Mouse (Mus musculus) olfactory bulb, adult 2 months (tissue): ENCODE data around the gene Bmp2k. TPM values are rescaled to one million over a fixed set of nuclear protein-coding genes. Genes with fewer than 3 reads are reported as not detected.

ENCODE experiments used
- H3K27ac ChIP-seq: fragments of 200-500 bp; 2 replicates; pipeline ENCODE4 v1.5.1; 2012; ENCODE audit warnings: low read depth, low read length; ENCODE audit not compliant: insufficient read depth
- H3K4me1 ChIP-seq: fragments of 200-500 bp; 2 replicates; pipeline ENCODE4 v1.6.1; 2012; ENCODE audit warnings: low read length; ENCODE audit not compliant: control insufficient read depth, insufficient read depth
- H3K4me3 ChIP-seq: fragments of 200-500 bp; 2 replicates; pipeline ENCODE4 v1.5.1; 2012; ENCODE audit warnings: mild to moderate bottlenecking, low read depth, low read length, moderate library complexity; ENCODE audit not compliant: insufficient read depth
- CTCF ChIP-seq: fragments of 200-500 bp; IDR thresholded peaks from 2 replicates; pipeline ENCODE4 v1.5.1; 2012; ENCODE audit warnings: low read depth, mild to moderate bottlenecking, low read length, moderate library complexity; ENCODE audit not compliant: insufficient read depth
- POLR2A ChIP-seq: fragments of 200-500 bp; IDR thresholded peaks from 2 replicates; pipeline ENCODE4 v1.6.1; 2012; ENCODE audit warnings: mild to moderate bottlenecking, low read depth, low read length, moderate library complexity; ENCODE audit not compliant: insufficient read depth
- WGBS: fragments of 180-500 bp; shearing (Covaris S2); methylation state at CpG from one replicate; pipeline ENCODE4 v1.1.7; 2018; 5-methylcytosine and 5-hydroxymethylcytosine counted together
- polyA plus RNA-seq: library from polyadenylated mRNA; stranded (reverse); fragments of >200 nt; gene quantifications from 2 replicates; pipeline ENCODE4 v1.2.4, GENCODE M21; 2012; ENCODE audit warnings: low replicate concordance; ENCODE audit not compliant: missing spikeins, insufficient read depth, insufficient read length

Gene Bmp2k
- 61.8 TPM in 1 of 2 replicates, not detected in the other for polyA plus RNA-seq

GRCm38 (mm10) chr5:96997310-96997801 is at the start of gene Bmp2k:
TSS of gene Bmp2k (plus strand) at chr5:96997689.
- 4% methylated on average over 73 of the region's 78 CpGs for WGBS
- peak within 1 kb of the TSS; percentile 63 for H3K27ac ChIP-seq
- H3K4me3 ChIP-seq = peak within 1 kb of the TSS; percentile 93
- H3K4me1 ChIP-seq = peaks cover 4% of the 10 kb centered on the region
- no peak for TF ChIP-seq CTCF
- TF ChIP-seq POLR2A = peak; percentile 72

- WGBS = 90% methylated on average over 13 of the region's 13 CpGs
- Histone ChIP-seq H3K27ac (no peak overlapping the region), H3K4me1 (peaks cover 4% of the 10 kb centered on the region), H3K4me3 (no peak overlapping the region)
- TF ChIP-seq POLR2A (no peak), CTCF (no peak)
Measured at GRCm38 (mm10) chr5:96948856-96949527, 48.5 kb upstream of the Bmp2k start.

GRCm38 (mm10) chr5:96949839-96950666 is 47.4 kb upstream of the Bmp2k start:
- Histone ChIP-seq H3K4me1 (peaks cover 5% of the 10 kb centered on the region), H3K4me3 (no peak overlapping the region), H3K27ac (no peak overlapping the region)
- 94% methylated on average over 13 of the region's 13 CpGs for WGBS
- TF ChIP-seq CTCF = no peak
- no peak for TF ChIP-seq POLR2A

GRCm38 (mm10) chr5:96950667-96951492 is 46.6 kb upstream of the Bmp2k start:
- no peak overlapping the region for H3K4me3 ChIP-seq
- H3K27ac ChIP-seq = no peak overlapping the region
- peaks cover 5% of the 10 kb centered on the region for H3K4me1 ChIP-seq
- WGBS = 87% methylated on average over 10 of the region's 10 CpGs
- TF ChIP-seq POLR2A (no peak), CTCF (no peak)

- 87% methylated on average over 8 of the region's 8 CpGs for WGBS
- H3K4me3 ChIP-seq = no peak overlapping the region
Measured at GRCm38 (mm10) chr5:96951493-96952105, 45.9 kb upstream of the Bmp2k start.

GRCm38 (mm10) chr5:96954040-96954439 is 43.4 kb upstream of the Bmp2k start:
- TF ChIP-seq POLR2A (no peak), CTCF (no peak)
- no peak overlapping the region for H3K4me3 ChIP-seq
- 23% methylated on average over 11 of the region's 11 CpGs for WGBS
- peaks cover 5% of the 10 kb centered on the region for H3K4me1 ChIP-seq
- peak overlapping the region; percentile 36; the same call in 1 of the 2 replicates for H3K27ac ChIP-seq

More at GRCm38 (mm10) chr5:96951493-96952105, 45.9 kb upstream of the Bmp2k start:
- TF ChIP-seq POLR2A = no peak
- TF ChIP-seq CTCF = no peak
- no peak overlapping the region for H3K27ac ChIP-seq
- peaks cover 5% of the 10 kb centered on the region for H3K4me1 ChIP-seq

GRCm38 (mm10) chr5:96954466-96955027 is 42.9 kb upstream of the Bmp2k start:
- H3K27ac ChIP-seq = no peak overlapping the region
- 51% methylated on average over 10 of the region's 10 CpGs for WGBS
- H3K4me3 ChIP-seq = no peak overlapping the region
- H3K4me1 ChIP-seq = peaks cover 5% of the 10 kb centered on the region
- no peak for TF ChIP-seq POLR2A
- TF ChIP-seq CTCF = no peak

- no peak overlapping the region for H3K4me3 ChIP-seq
- peaks cover 5% of the 10 kb centered on the region for H3K4me1 ChIP-seq
- TF ChIP-seq CTCF = no peak
- no peak for TF ChIP-seq POLR2A
- 69% methylated on average over 3 of the region's 3 CpGs for WGBS
- no peak overlapping the region for H3K27ac ChIP-seq
Measured at GRCm38 (mm10) chr5:96956926-96957325, 40.6 kb upstream of the Bmp2k start.
